Mouse (Mus musculus) liver, embryonic 16.5 days (tissue): ENCODE data around the gene Arhgap25. TPM values are rescaled to one million over a fixed set of nuclear protein-coding genes. Genes with fewer than 3 reads are reported as not detected.
"Not testable (repeated sequence)": the region's sequence is repeated elsewhere in the genome, so short reads cannot be mapped to it uniquely, and the experiment has no call there.

Experiments used
- ATAC-seq: fragments of 200-750 bp; cut with Nextera tagmentation; 2 replicates; pipeline ENCODE4 v1.8.0; 2017; ENCODE audit warnings: low read depth, mild to moderate bottlenecking, moderate number of reproducible peaks, moderate library complexity
- H3K27ac ChIP-seq: fragments of 300-500 bp; sonication (generic); 2 replicates; pipeline ENCODE4 v1.5.1; 2014; ENCODE audit warnings: mild to moderate bottlenecking, low read length
- H3K27me3 ChIP-seq: fragments of 300-500 bp; sonication (generic); 2 replicates; pipeline ENCODE4 v1.6.1; 2014; ENCODE audit warnings: low read depth, low read length, mixed read lengths; ENCODE audit not compliant: control insufficient read depth, insufficient read depth
- H3K36me3 ChIP-seq: fragments of 300-500 bp; sonication (generic); 2 replicates; pipeline ENCODE4 v1.6.1; 2014; ENCODE audit warnings: mild to moderate bottlenecking; ENCODE audit not compliant: control insufficient read depth, insufficient read depth
- H3K4me1 ChIP-seq: fragments of 300-500 bp; sonication (generic); 2 replicates; pipeline ENCODE4 v1.6.1; 2014; ENCODE audit warnings: low read depth, low read length, mixed read lengths; ENCODE audit not compliant: control insufficient read depth
- H3K4me2 ChIP-seq: fragments of 300-500 bp; sonication (generic); 2 replicates; pipeline ENCODE4 v1.6.1; 2014; ENCODE audit warnings: low read depth, low read length, mixed read lengths
- H3K4me3 ChIP-seq: fragments of 300-500 bp; sonication (generic); 2 replicates; pipeline ENCODE4 v1.5.1; 2014; ENCODE audit warnings: low read depth, mild to moderate bottlenecking, low read length
- H3K9ac ChIP-seq: fragments of 300-500 bp; sonication (generic); 2 replicates; pipeline ENCODE4 v1.6.1; 2014; ENCODE audit warnings: low read depth, low read length
- H3K9me3 ChIP-seq: fragments of 300-500 bp; sonication (generic); replicated peaks from 2 replicates; pipeline ENCODE4 v1.6.1; 2016; ENCODE audit warnings: low read length; ENCODE audit not compliant: control insufficient read depth
- WGBS: fragments of 180-500 bp; shearing (Covaris S2); extraction: QIAGEN DNeasy Blood & Tissue Kit; methylation state at CpG from one replicate; pipeline ENCODE4 v1.1.7; 2014; ENCODE audit not compliant: insufficient replicate concordance; 5-methylcytosine and 5-hydroxymethylcytosine counted together
- polyA plus RNA-seq: library from polyadenylated mRNA; unstranded; fragments of >200 nt; fragmentation: Nextera tagmentation; extraction: Ambion mirVana; gene quantifications from 2 replicates; pipeline ENCODE4 v1.2.1, GENCODE M21; 2015

Gene Arhgap25
- polyA plus RNA-seq, 1 experiment from 2014 or later, result 4.7 TPM

DNA sequence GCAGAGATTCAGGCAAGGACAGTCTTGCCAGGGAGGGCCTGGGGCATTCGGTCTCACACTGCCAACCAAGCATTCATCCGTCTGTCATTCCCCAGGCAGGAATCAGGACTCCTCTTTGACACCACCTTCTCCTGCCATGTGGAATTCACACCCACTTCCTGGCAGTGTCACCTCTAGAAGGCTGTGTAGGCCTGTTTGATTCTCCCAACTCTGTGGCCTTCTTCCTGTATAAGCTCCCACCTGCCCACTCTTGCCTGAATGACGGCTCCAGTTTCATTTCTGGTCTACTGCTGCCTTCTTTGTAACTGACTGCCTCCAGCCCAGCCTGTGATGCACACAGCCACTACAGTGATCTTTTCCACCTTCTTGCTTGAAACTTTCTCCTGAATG lies 49.2 kb downstream of the Arhgap25 start:
- Histone ChIP-seq H3K36me3 (no peaks in the 10 kb centered on the region), H3K27me3 (no peaks in the 10 kb centered on the region), H3K9ac (no peak overlapping the region), H3K9me3 (no peaks in the 10 kb centered on the region), H3K27ac (no peak overlapping the region), H3K4me3 (no peak overlapping the region), H3K4me2 (no peak overlapping the region), H3K4me1 (no peaks in the 10 kb centered on the region)
- WGBS, result 70% methylated on average over 3 of the region's 3 CpGs
- no peak for ATAC-seq

DNA sequence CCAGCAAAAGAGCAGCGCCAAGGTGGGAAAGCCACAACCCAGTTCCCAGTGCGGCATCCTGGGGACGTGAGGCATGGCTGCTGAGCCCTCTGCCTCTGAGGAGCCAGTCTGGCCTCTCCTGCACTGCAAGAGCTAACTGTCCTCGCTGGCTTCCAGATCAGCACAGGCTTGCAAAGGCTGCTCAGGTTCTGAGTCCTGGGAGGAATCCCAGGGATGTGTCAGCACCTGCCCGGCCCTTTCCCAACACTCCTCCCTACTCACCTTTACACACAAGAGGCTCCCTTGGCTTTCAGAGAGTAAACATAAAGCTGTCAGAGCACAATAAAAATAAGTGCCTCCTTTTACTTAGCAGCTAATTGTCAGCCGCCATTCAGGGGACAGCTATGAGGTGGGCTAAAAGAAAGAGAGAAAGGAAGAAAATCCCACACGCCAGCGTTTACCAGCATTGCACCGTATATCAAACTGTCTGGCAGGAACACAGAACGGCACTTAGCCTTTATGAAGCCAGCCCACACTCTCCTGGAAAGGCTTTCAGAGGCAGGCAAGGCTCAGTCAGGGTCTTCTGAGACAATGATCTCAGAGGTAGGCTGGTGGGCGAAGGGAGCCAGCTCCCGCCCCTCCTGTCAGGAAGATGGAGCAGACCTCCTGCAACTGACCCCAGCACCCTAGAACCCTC lies 49.7 kb downstream of the Arhgap25 start:
- Histone ChIP-seq H3K9ac (no peak overlapping the region), H3K4me3 (no peak overlapping the region), H3K27ac (no peak overlapping the region), H3K4me1 (no peaks in the 10 kb centered on the region), H3K36me3 (no peaks in the 10 kb centered on the region), H3K9me3 (no peaks in the 10 kb centered on the region), H3K27me3 (no peaks in the 10 kb centered on the region), H3K4me2 (no peak overlapping the region)
- ATAC-seq, result no peak
- WGBS, result 74% methylated on average over 12 of the region's 12 CpGs

DNA sequence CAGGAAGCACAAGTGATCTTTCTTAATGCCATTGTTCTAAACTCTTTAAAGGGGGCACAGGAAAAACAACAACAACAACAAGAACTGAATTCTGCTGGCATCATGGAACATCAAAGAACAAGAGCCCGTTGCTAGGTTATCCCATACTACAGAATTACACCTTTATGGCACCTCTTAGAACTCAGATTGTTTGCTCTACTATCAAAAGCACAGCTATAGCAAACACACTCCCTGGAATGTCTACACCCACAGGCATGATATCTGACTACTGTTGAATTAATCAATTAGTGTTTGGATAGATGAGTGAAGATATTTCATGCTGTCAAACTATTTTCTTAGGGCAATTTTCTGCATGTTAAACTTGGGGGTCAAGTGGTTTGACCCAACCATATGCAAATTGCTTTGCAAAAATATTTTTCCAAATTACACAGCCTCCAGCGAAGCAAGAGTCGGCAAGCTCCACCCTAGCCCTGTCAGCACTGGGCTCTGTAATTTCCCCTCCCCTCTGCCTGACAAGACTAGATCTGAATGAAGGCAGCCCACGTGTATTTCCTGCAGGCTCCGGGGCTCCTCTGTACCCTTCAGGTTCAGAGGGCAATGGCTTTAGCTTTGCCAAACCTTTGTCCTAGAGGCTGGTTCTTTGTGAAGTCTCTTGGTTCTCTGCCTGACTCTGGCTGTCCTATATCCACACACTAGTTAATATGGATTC lies 53.6 kb downstream of the Arhgap25 start:
- H3K27ac ChIP-seq, result no peak overlapping the region
- no peaks in the 10 kb centered on the region for H3K9me3 ChIP-seq
- H3K9ac ChIP-seq, result no peak overlapping the region
- H3K27me3 ChIP-seq, result no peaks in the 10 kb centered on the region
- ATAC-seq, result peak; percentile 24; the same call in 1 of the 2 replicates
- H3K4me1 ChIP-seq, result no peaks in the 10 kb centered on the region
- WGBS, result 41% methylated on average over 5 of the region's 5 CpGs
- H3K4me2 ChIP-seq, result no peak overlapping the region
- H3K36me3 ChIP-seq, result no peaks in the 10 kb centered on the region
- no peak overlapping the region for H3K4me3 ChIP-seq

DNA sequence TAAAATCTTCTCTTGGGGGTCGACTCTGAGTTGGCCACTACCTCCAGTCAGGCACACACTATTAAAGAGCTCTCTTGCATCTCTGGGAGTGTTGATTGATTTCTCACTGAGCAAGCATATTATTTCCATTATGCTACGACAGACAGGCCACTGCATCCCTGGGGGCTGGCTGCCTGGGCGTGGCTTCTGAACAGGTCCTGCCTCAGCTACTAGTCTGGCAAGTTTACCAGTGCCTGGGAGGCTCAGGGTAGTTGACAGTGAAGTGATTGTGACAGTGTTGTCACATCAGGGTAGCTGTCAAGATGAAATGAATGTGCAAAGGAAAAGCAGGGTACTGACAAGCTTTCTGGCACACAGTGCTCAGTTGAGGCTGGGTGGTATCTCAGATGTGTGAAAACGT lies 54.2 kb downstream of the Arhgap25 start:
- no peak overlapping the region for H3K4me2 ChIP-seq
- no peaks in the 10 kb centered on the region for H3K36me3 ChIP-seq
- H3K9ac ChIP-seq, result no peak overlapping the region
- no peaks in the 10 kb centered on the region for H3K9me3 ChIP-seq
- no peaks in the 10 kb centered on the region for H3K4me1 ChIP-seq
- no peak for ATAC-seq
- H3K27ac ChIP-seq, result no peak overlapping the region
- WGBS, result 48% methylated on average over 4 of the region's 4 CpGs
- no peaks in the 10 kb centered on the region for H3K27me3 ChIP-seq
- H3K4me3 ChIP-seq, result no peak overlapping the region

DNA sequence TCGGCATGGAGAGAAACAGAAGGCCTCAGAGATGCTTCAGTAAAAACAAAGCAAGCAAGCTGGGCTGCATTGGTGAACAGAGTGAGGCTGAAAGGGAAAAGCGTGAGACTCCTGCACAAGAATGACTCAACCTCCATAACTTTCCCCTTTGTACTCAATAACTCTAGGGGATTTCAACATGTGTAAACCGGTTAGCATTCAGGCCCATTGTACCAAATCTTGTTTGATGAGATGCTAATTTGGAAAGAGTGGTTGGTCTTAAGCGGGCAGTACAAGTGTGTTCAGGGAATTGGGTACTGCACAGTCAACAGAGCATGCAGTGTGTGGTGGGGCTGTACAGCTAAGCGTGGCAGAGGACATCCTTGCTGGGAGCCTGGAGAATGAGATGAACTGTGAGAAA lies 57.8 kb downstream of the Arhgap25 start:
- Histone ChIP-seq H3K4me2 (no peak overlapping the region), H3K4me1 (no peaks in the 10 kb centered on the region), H3K9ac (no peak overlapping the region), H3K27me3 (no peaks in the 10 kb centered on the region), H3K36me3 (no peaks in the 10 kb centered on the region), H3K27ac (no peak overlapping the region), H3K9me3 (no peaks in the 10 kb centered on the region), H3K4me3 (no peak overlapping the region)
- 73% methylated on average over 5 of the region's 5 CpGs for WGBS
- no peak for ATAC-seq

DNA sequence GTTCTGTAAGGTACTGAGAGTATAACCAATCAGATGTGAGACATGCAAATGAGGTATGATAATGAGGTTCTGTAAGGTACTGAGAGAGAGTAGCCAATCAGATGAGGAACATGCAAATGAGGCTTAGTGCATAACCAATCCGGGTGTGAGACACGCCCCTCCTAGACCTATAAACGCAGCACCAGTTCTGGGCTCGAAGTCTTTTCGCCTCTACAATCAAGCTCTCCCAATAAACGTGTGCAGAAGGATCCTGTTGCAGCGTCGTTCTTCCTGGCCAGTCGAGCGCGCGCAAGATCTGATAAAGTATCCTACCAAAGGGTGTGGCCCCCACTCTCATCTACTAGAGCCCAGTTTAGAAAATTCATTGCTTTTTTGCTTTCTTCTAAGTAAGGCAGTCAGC lies 63.0 kb downstream of the Arhgap25 start:
- H3K27ac ChIP-seq, ATAC-seq, H3K4me1 ChIP-seq, H3K36me3 ChIP-seq, H3K4me3 ChIP-seq, H3K9ac ChIP-seq, H3K27me3 ChIP-seq, H3K4me2 ChIP-seq, H3K9me3 ChIP-seq: not testable (repeated sequence)
- WGBS, result 74% methylated on average over 12 of the region's 12 CpGs

DNA sequence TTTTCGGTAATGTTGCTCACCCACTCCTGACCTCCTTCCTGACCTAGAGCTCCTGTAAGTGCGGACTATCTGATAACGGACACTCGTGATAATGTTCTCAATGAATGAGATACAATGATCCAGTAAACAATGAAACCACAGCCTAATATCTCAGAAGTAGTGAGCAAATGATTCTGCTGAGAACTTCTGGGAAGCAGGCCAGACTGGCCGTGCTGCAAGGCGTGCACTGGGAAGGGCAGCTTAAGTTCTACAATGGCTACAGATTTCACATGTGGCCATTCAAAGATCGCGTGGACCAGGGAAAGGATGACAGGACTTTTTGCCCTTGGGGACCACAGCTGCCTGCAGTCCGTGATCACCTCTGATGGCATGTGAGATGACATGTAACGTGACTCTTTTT lies 64.7 kb downstream of the Arhgap25 start:
- ATAC-seq, result no peak
- Histone ChIP-seq H3K36me3 (no peaks in the 10 kb centered on the region), H3K9ac (no peak overlapping the region), H3K9me3 (no peaks in the 10 kb centered on the region), H3K4me3 (no peak overlapping the region), H3K4me1 (no peaks in the 10 kb centered on the region), H3K4me2 (no peak overlapping the region), H3K27ac (no peak overlapping the region), H3K27me3 (no peaks in the 10 kb centered on the region)
- WGBS, result 74% methylated on average over 10 of the region's 10 CpGs

DNA sequence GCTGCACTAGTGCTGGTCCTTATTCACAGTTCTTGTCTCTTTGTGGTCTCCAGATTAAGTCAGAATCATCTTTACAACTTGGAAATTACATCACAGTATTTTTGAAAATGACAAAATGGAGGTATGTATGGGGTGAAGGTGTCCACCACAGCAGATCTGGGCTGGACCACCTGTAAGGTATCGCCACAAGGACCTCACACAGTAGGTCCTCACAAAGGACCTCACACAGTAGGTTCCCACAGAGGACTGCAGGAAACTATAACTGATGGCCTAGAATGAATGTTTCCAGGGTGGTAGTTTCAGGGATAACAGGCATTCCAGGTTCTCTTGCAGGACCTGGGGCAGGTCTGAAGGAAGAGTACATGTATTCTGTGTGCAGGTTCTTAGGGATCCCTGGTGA lies 65.7 kb downstream of the Arhgap25 start:
- Histone ChIP-seq H3K27ac (no peak overlapping the region), H3K4me3 (no peak overlapping the region), H3K9ac (no peak overlapping the region), H3K4me1 (no peaks in the 10 kb centered on the region), H3K27me3 (no peaks in the 10 kb centered on the region), H3K9me3 (no peaks in the 10 kb centered on the region), H3K4me2 (no peak overlapping the region), H3K36me3 (no peaks in the 10 kb centered on the region)
- WGBS, result 84% methylated on average over 1 of the region's 1 CpGs
- ATAC-seq, result no peak

DNA sequence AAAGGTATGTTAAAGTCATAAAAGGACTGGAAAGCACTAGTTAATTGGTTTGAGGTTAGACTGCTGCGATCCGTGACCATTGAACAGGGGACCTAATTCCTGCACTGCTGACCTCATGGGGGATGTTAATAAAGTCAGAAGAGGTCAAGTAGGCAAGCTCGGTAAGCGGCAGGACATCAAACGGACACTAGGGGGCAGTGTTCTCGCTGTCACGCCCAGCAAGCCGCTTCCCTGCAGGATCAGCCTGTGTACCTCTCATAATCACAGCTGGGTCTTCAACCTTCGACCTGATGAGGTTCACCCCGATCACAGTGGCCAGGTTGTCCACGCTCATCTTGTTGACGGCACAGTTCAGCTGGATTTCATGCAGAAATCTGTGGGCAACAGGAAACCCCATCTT lies 66.8 kb downstream of the Arhgap25 start:
- ATAC-seq, result no peak
- H3K9me3 ChIP-seq, result no peaks in the 10 kb centered on the region
- H3K27ac ChIP-seq, result no peak overlapping the region
- H3K4me1 ChIP-seq, result no peaks in the 10 kb centered on the region
- no peak overlapping the region for H3K4me3 ChIP-seq
- no peaks in the 10 kb centered on the region for H3K36me3 ChIP-seq
- H3K27me3 ChIP-seq, result no peaks in the 10 kb centered on the region
- H3K9ac ChIP-seq, result no peak overlapping the region
- WGBS, result 21% methylated on average over 12 of the region's 12 CpGs
- H3K4me2 ChIP-seq, result no peak overlapping the region
